Mouse (Mus musculus): Measurements from ENCODE around the gene Itgav. TPM values are rescaled to one million over a fixed set of nuclear protein-coding genes. Genes with fewer than 3 reads are reported as not detected.

The Itgav gene
- polyA plus RNA-seq (2015; fragmentation: Nextera tagmentation; extraction: Ambion mirVana) = 48.8 and 50.4 TPM in 2 replicates

- H3K4me1 ChIP-seq = peaks cover 40% of the 10 kb centered on the region
- H3K4me2 ChIP-seq = peak within 1 kb of the TSS; percentile 74
- peak within 1 kb of the TSS; percentile 88 for H3K4me3 ChIP-seq
- no peaks in the 10 kb centered on the region for H3K27me3 ChIP-seq (replicated peaks)
- H3K9ac ChIP-seq = peak within 1 kb of the TSS; percentile 98
- under 1% methylated on average over 77 of the region's 84 CpGs for WGBS
- no peaks in the 10 kb centered on the region for H3K9me3 ChIP-seq
- no peaks in the 10 kb centered on the region for H3K36me3 ChIP-seq
- peak within 1 kb of the TSS; percentile 97 for H3K27ac ChIP-seq (replicated peaks)
- peak; percentile 95 for ATAC-seq (ENCODE audit: extremely low read depth, insufficient number of reproducible peaks, low FRiP score, low TSS enrichment)
These were observed at the start of gene Itgav for GRCm38 (mm10) chr2:83723921-83724826. Itgav (plus strand) TSS chr2:83724397.

- ATAC-seq (ENCODE audit: extremely low read depth, insufficient number of reproducible peaks, low FRiP score, low TSS enrichment) = no peak
- Histone ChIP-seq H3K9me3 (no peaks in the 10 kb centered on the region), H3K27me3 (replicated peaks) (no peaks in the 10 kb centered on the region), H3K36me3 (peaks cover 28% of the 10 kb centered on the region), H3K9ac (no peak overlapping the region), H3K4me3 (no peak overlapping the region), H3K27ac (replicated peaks) (peak overlapping the region; percentile 28; the same call in 1 of the 2 replicates), H3K4me2 (no peak overlapping the region), H3K4me1 (peaks cover 38% of the 10 kb centered on the region)
- WGBS = 78% methylated on average over 7 of the region's 7 CpGs
These were observed 49.8 kb upstream of the Itgav start for GRCm38 (mm10) chr2:83674421-83674820.

- Histone ChIP-seq H3K27me3 (replicated peaks) (no peaks in the 10 kb centered on the region), H3K4me1 (peaks cover 38% of the 10 kb centered on the region), H3K9me3 (no peaks in the 10 kb centered on the region), H3K4me3 (no peak overlapping the region), H3K27ac (replicated peaks) (no peak overlapping the region), H3K36me3 (peaks cover 28% of the 10 kb centered on the region), H3K4me2 (no peak overlapping the region), H3K9ac (no peak overlapping the region)
- WGBS = 89% methylated on average over 9 of the region's 9 CpGs
- no peak for ATAC-seq (ENCODE audit: extremely low read depth, insufficient number of reproducible peaks, low FRiP score, low TSS enrichment)
These were observed 49.3 kb upstream of the Itgav start for GRCm38 (mm10) chr2:83674896-83675295.

GRCm38 (mm10) chr2:83675681-83676080 is 48.5 kb upstream of the Itgav start:
- Histone ChIP-seq H3K27me3 (replicated peaks) (no peaks in the 10 kb centered on the region), H3K4me1 (peaks cover 38% of the 10 kb centered on the region), H3K36me3 (peaks cover 28% of the 10 kb centered on the region), H3K4me2 (no peak overlapping the region), H3K9ac (no peak overlapping the region), H3K27ac (replicated peaks) (peak overlapping the region; percentile 33), H3K4me3 (no peak overlapping the region), H3K9me3 (no peaks in the 10 kb centered on the region)
- ATAC-seq (ENCODE audit: extremely low read depth, insufficient number of reproducible peaks, low FRiP score, low TSS enrichment) = no peak
- 39% methylated on average over 5 of the region's 5 CpGs for WGBS

- 73% methylated on average over 4 of the region's 4 CpGs for whole genome bisulfite sequencing
- Histone ChIP-seq H3K36me3 (peaks cover 28% of the 10 kb centered on the region), H3K27me3 (replicated peaks) (no peaks in the 10 kb centered on the region), H3K4me1 (peaks cover 38% of the 10 kb centered on the region), H3K9ac (peak overlapping the region; percentile 21; the same call in 1 of the 2 replicates), H3K4me3 (no peak overlapping the region), H3K9me3 (no peaks in the 10 kb centered on the region), H3K4me2 (no peak overlapping the region), H3K27ac (replicated peaks) (peak overlapping the region; percentile 45)
- no peak for ATAC-seq (ENCODE audit: extremely low read depth, insufficient number of reproducible peaks, low FRiP score, low TSS enrichment)
These were observed 47.8 kb upstream of the Itgav start for GRCm38 (mm10) chr2:83676226-83676870.

GRCm38 (mm10) chr2:83681332-83681731 is 42.9 kb upstream of the Itgav start:
- H3K4me2 ChIP-seq = no peak overlapping the region
- no peaks in the 10 kb centered on the region for H3K36me3 ChIP-seq
- no peaks in the 10 kb centered on the region for H3K9me3 ChIP-seq
- H3K27ac ChIP-seq (replicated peaks) = 0 out of 2 replicates have a peak overlapping the region, but pooled peaks have one; percentile 20
- H3K27me3 ChIP-seq (replicated peaks) = no peaks in the 10 kb centered on the region
- H3K4me3 ChIP-seq = no peak overlapping the region
- ATAC-seq (ENCODE audit: extremely low read depth, insufficient number of reproducible peaks, low FRiP score, low TSS enrichment) = no peak
- 80% methylated on average over 8 of the region's 8 CpGs for WGBS
- no peak overlapping the region for H3K9ac ChIP-seq
- peaks cover 13% of the 10 kb centered on the region for H3K4me1 ChIP-seq

- 82% methylated on average over 6 of the region's 6 CpGs for WGBS
- Histone ChIP-seq H3K9me3 (no peaks in the 10 kb centered on the region), H3K27me3 (replicated peaks) (no peaks in the 10 kb centered on the region), H3K4me3 (no peak overlapping the region), H3K4me1 (peaks cover 9% of the 10 kb centered on the region), H3K4me2 (no peak overlapping the region), H3K9ac (no peak overlapping the region), H3K36me3 (no peaks in the 10 kb centered on the region), H3K27ac (replicated peaks) (no peak overlapping the region)
- ATAC-seq (ENCODE audit: extremely low read depth, insufficient number of reproducible peaks, low FRiP score, low TSS enrichment) = no peak
These were observed 42.4 kb upstream of the Itgav start for GRCm38 (mm10) chr2:83681785-83682184.

GRCm38 (mm10) chr2:83682282-83682681 is 41.9 kb upstream of the Itgav start:
- Histone ChIP-seq H3K27me3 (replicated peaks) (no peaks in the 10 kb centered on the region), H3K9ac (no peak overlapping the region), H3K4me3 (no peak overlapping the region), H3K9me3 (no peaks in the 10 kb centered on the region), H3K4me1 (peaks cover 7% of the 10 kb centered on the region), H3K4me2 (no peak overlapping the region), H3K27ac (replicated peaks) (no peak overlapping the region), H3K36me3 (no peaks in the 10 kb centered on the region)
- 53% methylated on average over 8 of the region's 8 CpGs for WGBS
- no peak for ATAC-seq (ENCODE audit: extremely low read depth, insufficient number of reproducible peaks, low FRiP score, low TSS enrichment)

- no peaks in the 10 kb centered on the region; the same call in 1 of the 2 replicates for H3K36me3 ChIP-seq
- 66% methylated on average over 9 of the region's 9 CpGs for WGBS
These were observed 40.3 kb upstream of the Itgav start for GRCm38 (mm10) chr2:83683731-83684519.

GRCm38 (mm10) chr2:83684691-83685090 is 39.5 kb upstream of the Itgav start:
- Histone ChIP-seq H3K36me3 (no peaks in the 10 kb centered on the region; the same call in 1 of the 2 replicates), H3K27me3 (replicated peaks) (no peaks in the 10 kb centered on the region), H3K9me3 (peaks cover 7% of the 10 kb centered on the region; the same call in 1 of the 2 replicates), H3K4me1 (peaks cover 7% of the 10 kb centered on the region), H3K27ac (replicated peaks) (no peak overlapping the region), H3K4me2 (no peak overlapping the region), H3K9ac (no peak overlapping the region), H3K4me3 (no peak overlapping the region)
- ATAC-seq (ENCODE audit: extremely low read depth, insufficient number of reproducible peaks, low FRiP score, low TSS enrichment) = no peak
- 72% methylated on average over 8 of the region's 8 CpGs for WGBS

More at GRCm38 (mm10) chr2:83683731-83684519, 40.3 kb upstream of the Itgav start:
- H3K27me3 ChIP-seq (replicated peaks) = no peaks in the 10 kb centered on the region
- no peak overlapping the region for H3K4me3 ChIP-seq
- H3K27ac ChIP-seq (replicated peaks) = no peak overlapping the region
- peaks cover 4% of the 10 kb centered on the region; the same call in 1 of the 2 replicates for H3K9me3 ChIP-seq
- no peak overlapping the region for H3K4me2 ChIP-seq
- ATAC-seq (ENCODE audit: extremely low read depth, insufficient number of reproducible peaks, low FRiP score, low TSS enrichment) = no peak
- peaks cover 7% of the 10 kb centered on the region for H3K4me1 ChIP-seq
- no peak overlapping the region for H3K9ac ChIP-seq

GRCm38 (mm10) chr2:83690372-83690771 is 33.8 kb upstream of the Itgav start:
- WGBS = 64% methylated on average over 2 of the region's 2 CpGs
- Histone ChIP-seq H3K27ac (replicated peaks) (no peak overlapping the region), H3K4me2 (no peak overlapping the region), H3K9ac (no peak overlapping the region), H3K4me1 (peaks cover 3% of the 10 kb centered on the region), H3K36me3 (no peaks in the 10 kb centered on the region; the same call in 1 of the 2 replicates), H3K27me3 (replicated peaks) (no peaks in the 10 kb centered on the region), H3K4me3 (no peak overlapping the region), H3K9me3 (peaks cover 7% of the 10 kb centered on the region; the same call in 1 of the 2 replicates)
- ATAC-seq (ENCODE audit: extremely low read depth, insufficient number of reproducible peaks, low FRiP score, low TSS enrichment) = no peak

Measured in heart, embryonic 13.5 days (tissue).